Mouse (Mus musculus) liver, adult 2 months (tissue): Measurements from ENCODE around the gene Gng2.

Source experiments
- CTCF ChIP-seq: fragments of 200-500 bp; IDR thresholded peaks from 2 replicates; pipeline ENCODE4 v1.5.1; 2011; ENCODE audit warnings: low read depth, low read length, control low read depth
- POLR2A ChIP-seq: fragments of 200-500 bp; IDR thresholded peaks from 2 replicates; pipeline ENCODE4 v1.6.1; 2011; ENCODE audit warnings: low read length, control low read depth; ENCODE audit not compliant: insufficient read depth; ENCODE audit errors: extremely low read depth

DNA sequence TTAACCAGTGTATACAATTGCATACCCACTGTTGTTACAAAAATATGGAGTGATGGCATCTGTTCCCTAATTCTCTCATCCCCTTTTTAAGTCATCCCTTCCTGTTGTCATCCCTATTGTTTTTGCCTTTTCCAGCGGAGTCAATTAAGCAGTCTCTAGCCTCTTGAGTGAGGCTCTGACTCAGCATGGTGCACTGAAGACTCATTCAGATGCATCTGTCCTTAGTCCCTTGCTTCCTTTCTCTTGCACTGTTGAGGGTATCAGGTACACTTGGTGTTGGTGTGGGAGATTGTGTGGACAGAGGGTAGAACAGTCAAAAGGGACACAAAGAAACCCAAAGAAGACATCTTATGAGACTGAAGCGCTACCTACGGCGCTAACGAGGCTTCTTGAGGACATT is 19.4 kb upstream of the Gng2 start:
- TF ChIP-seq CTCF (no peak), POLR2A (no peak)
